Mouse (Mus musculus) intestine, embryonic 14.5 days (tissue): ENCODE measurements at regions not wholly inside any gene's neighbourhood (a gene's known extent, or its start where the extent isn't known, plus 50 kb on each side); places are given as distances from the start of the nearest gene placed in this dataset.

ENCODE experiments used
- ATAC-seq: fragments of 200-750 bp; cut with Nextera tagmentation; replicated peaks from 2 replicates; pipeline ENCODE4 v1.8.0; 2017; ENCODE audit warnings: low read depth, moderate number of reproducible peaks, moderate TSS enrichment, moderate library complexity; ENCODE audit not compliant: low FRiP score, low TSS enrichment
- DNase-seq: peaks from one replicate; pipeline ENCODE4 v3.0.0-alpha.2; 2018; ENCODE audit warnings: low spot score
- H3K27ac ChIP-seq: fragments of 300-500 bp; sonication (generic); 2 replicates; pipeline ENCODE4 v1.5.1; 2014; ENCODE audit warnings: low read depth, mild to moderate bottlenecking, control low read depth
- H3K27me3 ChIP-seq: fragments of 300-500 bp; sonication (generic); replicated peaks from 2 replicates; pipeline ENCODE4 v1.6.1; 2014; ENCODE audit warnings: low read length, control low read depth; ENCODE audit not compliant: control insufficient read depth, insufficient read depth
- H3K36me3 ChIP-seq: fragments of 300-500 bp; sonication (generic); 2 replicates; pipeline ENCODE4 v1.6.1; 2014; ENCODE audit warnings: low read length, control low read depth; ENCODE audit not compliant: control insufficient read depth, insufficient read depth
- H3K4me1 ChIP-seq: fragments of 300-500 bp; sonication (generic); replicated peaks from 2 replicates; pipeline ENCODE4 v1.6.1; 2014; ENCODE audit warnings: low read length, control low read depth, mixed read lengths; ENCODE audit not compliant: control insufficient read depth, insufficient read depth
- H3K4me2 ChIP-seq: fragments of 300-500 bp; sonication (generic); 2 replicates; pipeline ENCODE4 v1.6.1; 2014; ENCODE audit warnings: low read length
- H3K4me3 ChIP-seq: fragments of 300-500 bp; sonication (generic); 2 replicates; pipeline ENCODE4 v1.5.1; 2014; ENCODE audit warnings: low read depth, low read length, control low read depth, mixed read lengths
- H3K9ac ChIP-seq: fragments of 300-500 bp; sonication (generic); 2 replicates; pipeline ENCODE4 v1.6.1; 2014; ENCODE audit warnings: mild to moderate bottlenecking, low read length
- H3K9me3 ChIP-seq: fragments of 300-500 bp; sonication (generic); 2 replicates; pipeline ENCODE4 v1.6.1; 2016; ENCODE audit warnings: low read length, control low read depth; ENCODE audit not compliant: control insufficient read depth
- WGBS: fragments of 180-500 bp; shearing (Covaris S2); extraction: QIAGEN DNeasy Blood & Tissue Kit; methylation state at CpG from one replicate; pipeline ENCODE4 v1.1.7; 2014; 5-methylcytosine and 5-hydroxymethylcytosine counted together

DNA sequence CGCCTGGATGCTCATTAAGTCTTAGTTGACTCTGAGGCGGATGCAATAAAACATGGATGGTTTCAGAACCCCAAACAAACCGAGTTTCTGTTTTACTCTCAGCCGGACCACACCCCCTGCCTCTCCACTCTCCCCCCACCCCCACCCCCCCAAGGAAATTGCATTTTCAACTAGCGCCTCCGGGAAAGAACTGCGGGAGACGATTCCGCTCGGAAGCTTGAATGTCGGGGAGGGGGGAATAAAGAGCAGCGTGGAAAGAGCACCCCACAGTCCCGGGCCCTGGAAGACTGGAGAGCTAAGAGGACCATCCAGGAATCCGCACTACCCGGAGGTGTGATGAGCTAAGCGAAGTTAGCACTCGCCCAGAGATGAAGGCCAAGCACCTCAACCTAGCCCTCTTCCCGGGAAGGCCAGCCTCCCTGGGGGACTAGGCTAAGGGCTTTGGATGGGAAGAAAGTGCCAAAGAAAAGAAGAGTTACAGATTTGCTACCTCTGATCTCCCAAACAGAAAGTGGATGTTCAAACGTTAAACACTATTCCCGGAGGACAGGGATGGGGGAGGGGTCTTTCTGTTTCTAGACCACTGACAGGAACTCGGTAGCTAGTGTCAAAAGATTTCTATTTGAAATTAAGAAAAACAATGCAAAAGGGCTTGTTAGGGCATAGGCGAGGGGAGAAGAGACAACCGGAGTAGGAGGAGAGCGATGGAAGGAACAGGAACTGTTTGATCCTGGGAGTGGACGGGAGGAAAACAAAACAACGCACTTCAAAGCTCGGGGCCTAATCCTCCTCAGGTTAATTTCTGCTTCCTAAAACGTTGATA, 258.6 kb upstream of the Nfe2l3 start:
- peak; percentile 69 for DNase-seq
- Histone ChIP-seq H3K27ac (peak overlapping the region; percentile 85), H3K4me2 (peak overlapping the region; percentile 79), H3K9me3 (no peaks in the 10 kb centered on the region), H3K27me3 (peaks cover 39% of the 10 kb centered on the region), H3K4me1 (peaks cover 26% of the 10 kb centered on the region), H3K9ac (peak overlapping the region; percentile 29), H3K4me3 (peak overlapping the region; percentile 31), H3K36me3 (no peaks in the 10 kb centered on the region)
- ATAC-seq, result no peak
- WGBS, result 4% methylated on average over 28 of the region's 28 CpGs

DNA sequence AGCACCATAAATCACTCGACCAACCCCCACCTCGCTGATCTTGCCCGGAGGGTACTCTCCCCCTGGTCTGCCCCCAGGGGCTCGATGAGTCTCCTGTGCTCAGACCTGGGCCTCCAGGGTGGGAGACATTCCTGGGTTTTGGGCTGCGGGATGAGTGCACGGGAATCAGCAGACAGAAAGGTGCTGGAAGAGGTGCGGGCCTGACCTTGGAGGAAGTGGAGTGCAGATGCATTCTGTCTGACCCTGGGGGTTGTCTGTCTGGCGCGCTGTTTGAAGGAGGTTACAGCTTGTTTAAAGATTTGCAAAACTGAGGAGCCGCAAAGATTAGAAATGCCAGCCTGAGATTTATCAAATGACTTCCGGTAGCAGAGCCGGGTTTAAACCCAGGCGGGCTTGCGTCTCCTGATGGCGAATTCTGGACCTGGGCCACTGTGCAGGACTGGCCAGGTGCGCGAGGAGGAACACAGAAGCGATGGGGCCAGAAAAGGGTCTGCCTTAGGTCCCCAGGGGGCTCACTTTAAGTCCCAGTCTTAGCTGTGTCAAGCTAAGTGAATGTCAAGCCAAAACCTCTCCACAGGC, 257.9 kb upstream of the Nfe2l3 start:
- peaks cover 44% of the 10 kb centered on the region for H3K27me3 ChIP-seq
- peak overlapping the region; percentile 31; the same call in 1 of the 2 replicates for H3K4me3 ChIP-seq
- DNase-seq, result peak; percentile 67
- peak overlapping the region; percentile 79 for H3K4me2 ChIP-seq
- 7% methylated on average over 18 of the region's 18 CpGs for WGBS
- no peaks in the 10 kb centered on the region for H3K9me3 ChIP-seq
- H3K4me1 ChIP-seq, result peaks cover 23% of the 10 kb centered on the region
- H3K27ac ChIP-seq, result peak overlapping the region; percentile 85; the same call in 1 of the 2 replicates
- ATAC-seq, result no peak
- H3K36me3 ChIP-seq, result no peaks in the 10 kb centered on the region
- peak overlapping the region; percentile 29; the same call in 1 of the 2 replicates for H3K9ac ChIP-seq

DNA sequence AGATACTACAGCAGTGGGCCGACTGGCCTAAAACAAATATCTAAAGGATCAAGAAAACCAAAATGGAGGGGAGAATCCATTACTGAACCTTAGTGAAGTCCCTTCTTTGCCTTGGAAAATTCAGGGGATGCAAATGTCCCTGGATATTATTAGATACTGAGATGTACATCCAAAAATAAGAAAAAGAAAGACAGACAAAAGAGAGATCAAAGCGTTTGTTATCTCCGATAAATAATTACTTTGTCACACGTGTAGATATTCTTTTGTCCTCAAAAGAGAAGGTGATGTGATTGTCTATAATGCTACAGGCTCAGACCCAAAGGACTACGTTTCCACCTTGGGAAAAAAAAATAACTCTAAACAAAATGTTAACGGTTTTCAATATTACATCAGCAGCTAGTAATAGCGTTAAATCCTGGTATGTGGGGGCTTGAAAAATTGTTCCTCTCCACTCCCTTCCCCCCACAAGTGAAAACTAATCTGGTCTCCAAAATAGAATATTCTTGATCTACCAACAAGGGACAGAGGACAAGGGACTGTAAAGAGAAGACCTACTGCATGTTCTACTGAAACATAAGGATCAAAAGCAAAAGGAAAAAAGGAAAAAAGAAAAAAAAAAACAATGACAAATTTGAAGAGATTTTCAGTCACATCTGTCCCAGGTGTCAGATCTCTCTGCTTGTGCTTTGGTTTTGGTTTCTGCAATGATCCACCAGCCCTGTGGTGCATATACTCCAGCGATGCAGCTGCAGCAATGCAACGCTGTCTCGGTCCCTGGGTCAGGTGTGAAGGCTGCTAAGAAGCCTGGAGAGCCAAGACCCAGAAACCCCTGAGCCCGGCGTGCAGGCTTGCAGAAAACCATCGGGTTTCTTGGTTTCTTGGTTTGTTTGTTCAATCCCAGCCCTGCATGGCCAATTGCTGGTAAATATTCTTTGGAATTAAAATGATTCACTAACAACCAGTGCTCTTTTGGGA, 256.6 kb upstream of the Nfe2l3 start:
- H3K27ac ChIP-seq, result no peak overlapping the region
- ATAC-seq (no peak), DNase-seq (no peak)
- no peaks in the 10 kb centered on the region for H3K36me3 ChIP-seq
- no peaks in the 10 kb centered on the region for H3K9me3 ChIP-seq
- H3K27me3 ChIP-seq, result peaks cover 55% of the 10 kb centered on the region
- H3K4me2 ChIP-seq, result no peak overlapping the region
- no peak overlapping the region for H3K4me3 ChIP-seq
- H3K4me1 ChIP-seq, result peaks cover 18% of the 10 kb centered on the region
- WGBS, result 42% methylated on average over 13 of the region's 13 CpGs
- no peak overlapping the region for H3K9ac ChIP-seq

GRCm38 (mm10) chr6:51176791-51177433, 255.6 kb upstream of the Nfe2l3 start:
- ATAC-seq (no peak), DNase-seq (no peak)
- Histone ChIP-seq H3K4me2 (no peak overlapping the region), H3K27me3 (peaks cover 65% of the 10 kb centered on the region), H3K4me1 (peaks cover 17% of the 10 kb centered on the region), H3K36me3 (no peaks in the 10 kb centered on the region), H3K9ac (no peak overlapping the region), H3K4me3 (no peak overlapping the region), H3K27ac (no peak overlapping the region), H3K9me3 (no peaks in the 10 kb centered on the region)
- 23% methylated on average over 6 of the region's 6 CpGs for WGBS

- no peak overlapping the region for H3K9ac ChIP-seq
- peak overlapping the region; percentile 37 for H3K4me3 ChIP-seq
- ATAC-seq, result no peak
- H3K27ac ChIP-seq, result no peak overlapping the region
- H3K9me3 ChIP-seq, result no peaks in the 10 kb centered on the region
- peaks cover 12% of the 10 kb centered on the region for H3K4me1 ChIP-seq
- no peaks in the 10 kb centered on the region for H3K36me3 ChIP-seq
- no peak for DNase-seq
- peaks cover 72% of the 10 kb centered on the region for H3K27me3 ChIP-seq
- peak overlapping the region; percentile 71 for H3K4me2 ChIP-seq
- whole genome bisulfite sequencing, result 1% methylated on average over 14 of the region's 14 CpGs
Observed at GRCm38 (mm10) chr6:51177701-51178060, 254.8 kb upstream of the Nfe2l3 start.

DNA sequence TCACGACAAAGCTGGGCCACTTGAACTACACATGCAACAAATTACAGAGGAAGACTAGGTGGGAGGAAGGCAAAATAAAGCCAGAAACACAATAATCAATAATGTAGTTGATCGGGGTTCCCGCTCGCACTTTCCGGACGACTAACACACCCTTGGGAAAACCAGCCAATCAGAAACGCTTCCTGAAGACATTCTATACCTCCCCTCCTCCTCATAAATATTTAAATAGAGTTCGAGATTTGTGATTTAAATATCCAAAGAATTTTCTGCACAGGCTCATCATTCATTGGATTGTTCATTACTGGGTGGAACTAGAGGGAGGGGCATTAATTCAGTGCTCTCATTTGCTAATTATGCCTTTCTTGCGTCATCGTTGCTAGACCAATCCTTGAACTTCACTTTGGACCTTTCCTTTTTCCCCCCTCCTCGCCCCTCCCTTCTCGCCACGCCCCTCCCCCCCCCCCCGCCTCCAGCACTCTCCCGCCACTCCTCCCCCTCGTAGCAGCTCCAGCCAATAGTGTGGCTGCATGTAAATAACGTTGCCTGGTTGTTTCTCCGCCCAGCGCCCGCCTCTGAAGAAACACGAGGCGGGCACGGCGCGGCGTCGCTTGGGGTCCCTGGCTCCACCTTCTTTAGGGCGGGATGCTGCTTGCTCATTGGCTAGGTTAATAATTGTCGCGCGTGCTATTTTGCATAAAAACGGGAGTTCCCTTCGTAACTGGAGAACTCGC, 254.2 kb upstream of the Nfe2l3 start:
- WGBS, result under 1% methylated on average over 31 of the region's 34 CpGs
- ATAC-seq (peak; percentile 97), DNase-seq (peak; percentile 95)
- peaks cover 12% of the 10 kb centered on the region for H3K4me1 ChIP-seq
- no peaks in the 10 kb centered on the region for H3K36me3 ChIP-seq
- peak overlapping the region; percentile 71 for H3K4me2 ChIP-seq
- H3K9ac ChIP-seq, result no peak overlapping the region
- no peak overlapping the region for H3K27ac ChIP-seq
- H3K9me3 ChIP-seq, result no peaks in the 10 kb centered on the region
- H3K4me3 ChIP-seq, result peak overlapping the region; percentile 37
- H3K27me3 ChIP-seq, result peaks cover 77% of the 10 kb centered on the region

DNA sequence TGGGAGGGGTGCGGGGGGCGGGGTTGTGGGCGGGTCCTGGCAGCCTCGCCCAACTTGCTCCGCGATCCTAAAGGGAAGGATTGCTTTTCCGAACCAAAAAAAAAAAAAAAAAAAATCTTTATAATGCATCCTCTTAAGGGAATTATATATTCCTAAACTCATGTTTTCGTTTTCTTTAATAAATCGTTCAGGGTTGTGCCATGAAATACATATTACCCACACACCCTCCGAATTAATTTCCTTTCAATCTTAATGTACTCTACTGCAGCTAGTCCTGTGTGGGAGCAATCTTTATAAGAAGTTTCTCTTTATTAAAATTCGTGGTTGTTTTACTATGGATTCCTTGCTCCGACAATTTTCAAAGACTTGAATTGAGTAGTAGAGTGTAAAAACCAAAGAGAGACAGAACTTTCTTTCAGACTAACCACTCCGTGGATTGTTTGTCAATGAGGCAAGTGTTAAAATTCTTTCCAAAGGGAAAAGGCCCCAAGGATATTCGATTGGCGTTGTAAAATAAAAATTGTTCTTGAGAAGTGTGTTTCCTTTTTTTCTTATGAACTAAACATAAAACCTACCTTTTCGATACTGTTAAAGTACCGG, 253.6 kb upstream of the Nfe2l3 start:
- Histone ChIP-seq H3K4me1 (peaks cover 10% of the 10 kb centered on the region), H3K4me2 (peak overlapping the region; percentile 35), H3K27me3 (peaks cover 82% of the 10 kb centered on the region), H3K9ac (no peak overlapping the region), H3K4me3 (no peak overlapping the region), H3K9me3 (no peaks in the 10 kb centered on the region), H3K36me3 (no peaks in the 10 kb centered on the region), H3K27ac (no peak overlapping the region)
- no peak for DNase-seq
- 2% methylated on average over 17 of the region's 17 CpGs for WGBS
- no peak; the same call in 1 of the 2 replicates for ATAC-seq
